ENCODE assay signal across 8 mouse cellular contexts in genomic region chr17:24960852-24961715, GRCm38 (mm10). TPM values are rescaled to one million over a fixed set of nuclear protein-coding genes. Genes with fewer than 3 reads are reported as not detected.
DNase-seq lines count a peak whose midpoint lies in the region; ATAC-seq and TF ChIP-seq lines count a peak whose summit lies in the region.

No protein-coding gene starts in this region.

- TF ChIP-seq CTCF in midbrain, postnatal 0 days (IDR thresholded peaks at IDR 0.05): no peak

- intact Hi-C loops in left cerebral cortex, postnatal 10 days (cut with DNase I): no loop called here

- no peaks in the 10 kb centered on the region for H3K9me3 ChIP-seq in lung, embryonic 16.5 days (ENCODE audit: control insufficient read depth, low read length)
- H3K9me3 ChIP-seq in embryonic facial prominence, embryonic 10.5 days: no peaks in the 10 kb centered on the region
- H3K9me3 ChIP-seq in intestine, embryonic 15.5 days: no peaks in the 10 kb centered on the region
- no peaks in the 10 kb centered on the region for H3K9me3 ChIP-seq in midbrain, postnatal 0 days (ENCODE audit: low read length)

- H3K9ac ChIP-seq in lung, embryonic 16.5 days (ENCODE audit: low read length): peak overlapping the region; percentile 87; the same call in 1 of the 2 replicates
- H3K9ac ChIP-seq in intestine, embryonic 15.5 days: peak overlapping the region; percentile 31; the same call in 1 of the 2 replicates
- no peak overlapping the region for H3K9ac ChIP-seq in midbrain, postnatal 0 days (replicated peaks; ENCODE audit: low read length, poor library complexity, severe bottlenecking)

- no peak for DNase-seq in lung, adult 18-20 months
- no peak for DNase-seq in embryonic facial prominence, embryonic 10.5 days (ENCODE audit: low spot score)
- no peak for DNase-seq in midbrain, postnatal 0 days (ENCODE audit: low spot score)
- DNase-seq in left cerebral cortex, postnatal 10 days (ENCODE audit: extremely low spot score in 1 of 2, low spot score in 2 of 2): no peak
- no peak for DNase-seq in layer of hippocampus, adult 9-10 months (ENCODE audit: low spot score)
- DNase-seq in left cerebral cortex, adult 11 months (ENCODE audit: low spot score): no peak

- peaks cover 37% of the 10 kb centered on the region for H3K36me3 ChIP-seq in lung, embryonic 16.5 days (ENCODE audit: control insufficient read depth, insufficient read depth, low read length)
- H3K36me3 ChIP-seq in embryonic facial prominence, embryonic 10.5 days (replicated peaks): peaks cover 68% of the 10 kb centered on the region
- H3K36me3 ChIP-seq in intestine, embryonic 15.5 days: peaks cover 21% of the 10 kb centered on the region
- H3K36me3 ChIP-seq in midbrain, postnatal 0 days (ENCODE audit: insufficient read depth, low read length): peaks cover 33% of the 10 kb centered on the region

- peaks cover 11% of the 10 kb centered on the region for H3K4me1 ChIP-seq in lung, embryonic 16.5 days (replicated peaks; ENCODE audit: control insufficient read depth, insufficient read depth, low read length)
- H3K4me1 ChIP-seq in embryonic facial prominence, embryonic 10.5 days: peaks cover 14% of the 10 kb centered on the region
- H3K4me1 ChIP-seq in intestine, embryonic 15.5 days (replicated peaks): 0 out of 2 replicates have a peak, but pooled peaks cover 5% of the 10 kb centered on the region
- H3K4me1 ChIP-seq in midbrain, postnatal 0 days (ENCODE audit: insufficient read depth, low read length): no peaks in the 10 kb centered on the region; the same call in 1 of the 2 replicates

- WGBS in lung, embryonic 16.5 days: 11% methylated on average over 21 of the region's 21 CpGs
- WGBS in embryonic facial prominence, embryonic 10.5 days: 18% methylated on average over 21 of the region's 21 CpGs
- 12% methylated on average over 21 of the region's 21 CpGs for WGBS in intestine, embryonic 15.5 days
- 15% methylated on average over 20 of the region's 21 CpGs for WGBS in midbrain, postnatal 0 days

- peak overlapping the region; percentile 99 for H3K4me3 ChIP-seq in lung, embryonic 16.5 days (ENCODE audit: low read length)
- peak overlapping the region; percentile 96 for H3K4me3 ChIP-seq in embryonic facial prominence, embryonic 10.5 days
- H3K4me3 ChIP-seq in intestine, embryonic 15.5 days (replicated peaks): peak overlapping the region; percentile 100
- H3K4me3 ChIP-seq in midbrain, postnatal 0 days (ENCODE audit: low read depth, low read length): peak overlapping the region; percentile 84

- H3K4me2 ChIP-seq in lung, embryonic 16.5 days (ENCODE audit: low read depth, low read length): peak overlapping the region; percentile 72
- peak overlapping the region; percentile 80 for H3K4me2 ChIP-seq in intestine, embryonic 15.5 days (replicated peaks)
- H3K4me2 ChIP-seq in midbrain, postnatal 0 days (ENCODE audit: low read depth, low read length, poor library complexity, severe bottlenecking): peak overlapping the region; percentile 62

- peak; percentile 19 for ATAC-seq in lung, embryonic 16.5 days (ENCODE audit: low read depth)
- peak; percentile 57 for ATAC-seq in intestine, embryonic 15.5 days
- peak; percentile 53 for ATAC-seq in midbrain, postnatal 0 days (ENCODE audit: low FRiP score)

- peak overlapping the region; percentile 44; the same call in 1 of the 2 replicates for H3K27ac ChIP-seq in lung, embryonic 16.5 days (ENCODE audit: low read length)
- peak overlapping the region; percentile 98 for H3K27ac ChIP-seq in embryonic facial prominence, embryonic 10.5 days (replicated peaks)
- peak overlapping the region; percentile 66; the same call in 1 of the 2 replicates for H3K27ac ChIP-seq in intestine, embryonic 15.5 days
- H3K27ac ChIP-seq in midbrain, postnatal 0 days (ENCODE audit: low read depth, low read length): no peak overlapping the region

- no peaks in the 10 kb centered on the region for H3K27me3 ChIP-seq in lung, embryonic 16.5 days (ENCODE audit: control insufficient read depth, insufficient read depth, low read depth, low read length)
- no peaks in the 10 kb centered on the region for H3K27me3 ChIP-seq in embryonic facial prominence, embryonic 10.5 days (replicated peaks; ENCODE audit: low read depth, poor library complexity, severe bottlenecking)
- no peaks in the 10 kb centered on the region for H3K27me3 ChIP-seq in intestine, embryonic 15.5 days (replicated peaks)
- H3K27me3 ChIP-seq in midbrain, postnatal 0 days (ENCODE audit: insufficient read depth, low read length): no peaks in the 10 kb centered on the region

RNA-seq across cellular contexts. Expression of gene Jpt2, which starts 0.6 kb away (rescaled TPM):
- 141 and 148 TPM in 2 replicates for polyA plus RNA-seq in lung, embryonic 16.5 days (2015; fragmentation: Nextera tagmentation; extraction: Ambion mirVana)
- 386 and 400 TPM in 2 replicates for polyA plus RNA-seq in embryonic facial prominence, embryonic 10.5 days (2016; fragmentation: Nextera tagmentation; extraction: Ambion mirVana)
- polyA plus RNA-seq in intestine, embryonic 15.5 days (2015; fragmentation: Nextera tagmentation; extraction: Ambion mirVana): 183 and 187 TPM in 2 replicates
- total RNA-seq in midbrain, postnatal 0 days (2014; rRNA removed): 60.7 and 61.0 TPM in 2 replicates
- 64.5 and 66.7 TPM in 2 replicates for polyA plus RNA-seq in midbrain, postnatal 0 days (2015; fragmentation: Nextera tagmentation; extraction: Ambion mirVana)
- total RNA-seq in left cerebral cortex, postnatal 10 days (2021): 10 to 100 TPM; 11.9 to 13.1 TPM

RNA-seq across cellular contexts. Expression of gene Mapk8ip3, which starts 24.3 kb away (rescaled TPM):
- 25.6 and 28.9 TPM in 2 replicates for polyA plus RNA-seq in lung, embryonic 16.5 days (2015; fragmentation: Nextera tagmentation; extraction: Ambion mirVana)
- 40.8 and 40.9 TPM in 2 replicates for polyA plus RNA-seq in embryonic facial prominence, embryonic 10.5 days (2016; fragmentation: Nextera tagmentation; extraction: Ambion mirVana)
- 22.4 and 23.2 TPM in 2 replicates for polyA plus RNA-seq in intestine, embryonic 15.5 days (2015; fragmentation: Nextera tagmentation; extraction: Ambion mirVana)
- 153 and 168 TPM in 2 replicates for total RNA-seq in midbrain, postnatal 0 days (2014; rRNA removed)
- polyA plus RNA-seq in midbrain, postnatal 0 days (2015; fragmentation: Nextera tagmentation; extraction: Ambion mirVana): 70.5 and 72.5 TPM in 2 replicates
- total RNA-seq in left cerebral cortex, postnatal 10 days (2021): 100 to 1,000 TPM; 288 to 297 TPM

RNA-seq across cellular contexts. Expression of gene Cramp1l, which starts 54.5 kb away (rescaled TPM):
- 5.0 and 5.7 TPM in 2 replicates for polyA plus RNA-seq in lung, embryonic 16.5 days (2015; fragmentation: Nextera tagmentation; extraction: Ambion mirVana)
- 8.3 and 8.6 TPM in 2 replicates for polyA plus RNA-seq in embryonic facial prominence, embryonic 10.5 days (2016; fragmentation: Nextera tagmentation; extraction: Ambion mirVana)
- 5.2 and 5.3 TPM in 2 replicates for polyA plus RNA-seq in intestine, embryonic 15.5 days (2015; fragmentation: Nextera tagmentation; extraction: Ambion mirVana)
- total RNA-seq in midbrain, postnatal 0 days (2014; rRNA removed): 17.4 and 22.3 TPM in 2 replicates
- polyA plus RNA-seq in midbrain, postnatal 0 days (2015; fragmentation: Nextera tagmentation; extraction: Ambion mirVana): 2.7 and 3.2 TPM in 2 replicates
- 10 to 100 TPM; 24.0 to 25.0 TPM for total RNA-seq in left cerebral cortex, postnatal 10 days (2021)

RNA-seq across cellular contexts. Expression of gene Ift140, which starts 54.8 kb away (rescaled TPM):
- 16.8 and 17.1 TPM in 2 replicates for polyA plus RNA-seq in lung, embryonic 16.5 days (2015; fragmentation: Nextera tagmentation; extraction: Ambion mirVana)
- polyA plus RNA-seq in embryonic facial prominence, embryonic 10.5 days (2016; fragmentation: Nextera tagmentation; extraction: Ambion mirVana): 31.5 and 31.6 TPM in 2 replicates
- 12.3 and 14.8 TPM in 2 replicates for polyA plus RNA-seq in intestine, embryonic 15.5 days (2015; fragmentation: Nextera tagmentation; extraction: Ambion mirVana)
- total RNA-seq in midbrain, postnatal 0 days (2014; rRNA removed): 22.7 and 39.8 TPM in 2 replicates
- polyA plus RNA-seq in midbrain, postnatal 0 days (2015; fragmentation: Nextera tagmentation; extraction: Ambion mirVana): 13.5 and 14.4 TPM in 2 replicates
- 10 to 100 TPM; 25.4 to 28.9 TPM for total RNA-seq in left cerebral cortex, postnatal 10 days (2021)
